Comparison of ENCODE assay signal across 9 mouse cellular contexts in the genomic region with DNA sequence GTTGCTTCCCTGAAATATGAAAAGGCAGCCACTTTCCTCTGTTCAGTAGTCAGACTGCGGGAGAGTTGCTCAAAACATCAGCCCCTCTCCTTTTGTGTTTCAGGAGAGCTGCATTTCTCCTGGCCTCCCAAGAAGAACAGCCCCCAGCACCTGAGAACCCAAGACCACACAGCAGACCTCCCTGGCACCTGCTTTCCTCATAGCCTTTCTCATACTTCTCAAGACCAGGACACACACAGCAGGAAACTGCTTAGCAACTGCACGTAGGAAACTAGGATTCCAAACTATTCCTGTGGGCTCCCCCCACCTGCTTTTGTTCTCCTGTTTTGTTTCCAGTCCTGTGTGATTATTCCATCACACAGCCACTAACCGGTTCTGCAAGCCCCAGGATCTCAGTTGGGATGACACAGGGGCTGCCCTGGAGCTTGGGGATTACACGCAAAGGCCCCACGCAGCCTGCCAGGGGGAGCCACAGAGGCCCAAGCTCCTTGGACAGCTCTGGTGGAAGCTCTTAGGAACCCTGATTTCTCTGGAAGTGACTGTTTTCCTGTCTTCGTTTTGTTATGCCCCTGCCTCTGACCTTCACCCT.
A peak's percentile ranks its signal among the peaks of the same experiment; 100 is the strongest.
DNase-seq lines count a peak whose midpoint lies in the region; ATAC-seq lines count a peak whose summit lies in the region.
"Had no signal": no experiment of that assay in that cellular context is flagged by ENCODE, and none has a peak within 500 bp of the region (broad histone marks: within the 10 kb centered on the region; RNA-seq: fewer than 3 reads in every experiment).

No protein-coding gene starts in this region.

- no peaks in the 10 kb centered on the region for H3K9me3 ChIP-seq in hindbrain, embryonic 16.5 days (ENCODE audit: control insufficient read depth, low read length)
- H3K9me3 ChIP-seq in hindbrain, embryonic 10.5 days: no peaks in the 10 kb centered on the region
- H3K9me3 ChIP-seq in embryonic facial prominence, embryonic 13.5 days: no peaks in the 10 kb centered on the region
- no peaks in the 10 kb centered on the region for H3K9me3 ChIP-seq in stomach, embryonic 16.5 days (replicated peaks; ENCODE audit: control insufficient read depth, low read length)

- H3K4me1 ChIP-seq in hindbrain, embryonic 16.5 days (ENCODE audit: control insufficient read depth, insufficient read depth, low read depth, low read length): peaks cover 2% of the 10 kb centered on the region; the same call in 1 of the 2 replicates
- H3K4me1 ChIP-seq in hindbrain, embryonic 10.5 days (replicated peaks): peaks cover 10% of the 10 kb centered on the region
- H3K4me1 ChIP-seq in embryonic facial prominence, embryonic 13.5 days: peaks cover 32% of the 10 kb centered on the region
- peaks cover 13% of the 10 kb centered on the region; the same call in 1 of the 2 replicates for H3K4me1 ChIP-seq in stomach, embryonic 16.5 days (ENCODE audit: control insufficient read depth, insufficient read depth, low read length)

- no peak overlapping the region for H3K9ac ChIP-seq in hindbrain, embryonic 16.5 days (ENCODE audit: low read depth, low read length)
- H3K9ac ChIP-seq in embryonic facial prominence, embryonic 13.5 days: 0 out of 2 replicates have a peak overlapping the region, but pooled peaks have one; percentile 21
- H3K9ac ChIP-seq in stomach, embryonic 16.5 days (ENCODE audit: low read length): peak overlapping the region; percentile 37; the same call in 1 of the 2 replicates

- H3K27me3 ChIP-seq in hindbrain, embryonic 16.5 days (replicated peaks; ENCODE audit: control insufficient read depth, insufficient read depth, low read length): no peaks in the 10 kb centered on the region
- no peaks in the 10 kb centered on the region for H3K27me3 ChIP-seq in hindbrain, embryonic 10.5 days (ENCODE audit: insufficient read depth, poor library complexity, severe bottlenecking)
- no peaks in the 10 kb centered on the region for H3K27me3 ChIP-seq in embryonic facial prominence, embryonic 13.5 days
- no peaks in the 10 kb centered on the region for H3K27me3 ChIP-seq in stomach, embryonic 16.5 days (ENCODE audit: control insufficient read depth, insufficient read depth, low read length)

- 0 out of 2 replicates have a peak, but pooled peaks have one; percentile 40 for ATAC-seq in hindbrain, embryonic 16.5 days
- 0 out of 2 replicates have a peak, but pooled peaks have one; percentile 67 for ATAC-seq in embryonic facial prominence, embryonic 13.5 days (ENCODE audit: insufficient number of reproducible peaks, insufficient read depth, low FRiP score, low TSS enrichment, low read depth)
- ATAC-seq in stomach, embryonic 16.5 days (ENCODE audit: insufficient read depth, low FRiP score): peak; percentile 84; the same call in 1 of the 2 replicates
- ATAC-seq in cerebellum, adult (ENCODE audit: insufficient number of reproducible peaks, low FRiP score, low TSS enrichment): no peak

- DNase-seq in hindbrain, embryonic 10.5 days (ENCODE audit: low spot score): no peak
- peak; percentile 14 for DNase-seq in ovary, postnatal 36 days (ENCODE audit: low spot score)
- DNase-seq in ovary, adult 18-20 months (ENCODE audit: low spot score): no peak
- DNase-seq in T-cell, adult 2 months (ENCODE audit: low spot score): no peak

- H3K36me3 ChIP-seq in hindbrain, embryonic 16.5 days (ENCODE audit: control insufficient read depth, insufficient read depth, low read length): no peaks in the 10 kb centered on the region
- H3K36me3 ChIP-seq in hindbrain, embryonic 10.5 days: no peaks in the 10 kb centered on the region
- no peaks in the 10 kb centered on the region for H3K36me3 ChIP-seq in embryonic facial prominence, embryonic 13.5 days
- no peaks in the 10 kb centered on the region for H3K36me3 ChIP-seq in stomach, embryonic 16.5 days (ENCODE audit: control insufficient read depth, insufficient read depth, low read length)
- H3K36me3 ChIP-seq: G1E had no signal

- no peak overlapping the region for H3K4me2 ChIP-seq in hindbrain, embryonic 16.5 days (ENCODE audit: low read length)
- no peak overlapping the region for H3K4me2 ChIP-seq in embryonic facial prominence, embryonic 13.5 days
- no peak overlapping the region for H3K4me2 ChIP-seq in stomach, embryonic 16.5 days (ENCODE audit: low read depth, low read length)

- no peak overlapping the region for H3K4me3 ChIP-seq in hindbrain, embryonic 16.5 days (ENCODE audit: low read length)
- H3K4me3 ChIP-seq in hindbrain, embryonic 10.5 days: no peak overlapping the region
- H3K4me3 ChIP-seq in embryonic facial prominence, embryonic 13.5 days: no peak overlapping the region
- no peak overlapping the region for H3K4me3 ChIP-seq in stomach, embryonic 16.5 days (replicated peaks; ENCODE audit: low read length)

- WGBS in hindbrain, embryonic 16.5 days: 31% methylated on average over 6 of the region's 6 CpGs
- WGBS in hindbrain, embryonic 10.5 days: 26% methylated on average over 6 of the region's 6 CpGs
- 24% methylated on average over 6 of the region's 6 CpGs for WGBS in embryonic facial prominence, embryonic 13.5 days
- WGBS in stomach, embryonic 16.5 days: 36% methylated on average over 6 of the region's 6 CpGs

- H3K27ac ChIP-seq in hindbrain, embryonic 16.5 days (ENCODE audit: low read depth, low read length): no peak overlapping the region
- no peak overlapping the region for H3K27ac ChIP-seq in hindbrain, embryonic 10.5 days
- peak overlapping the region; percentile 66 for H3K27ac ChIP-seq in embryonic facial prominence, embryonic 13.5 days
- H3K27ac ChIP-seq in stomach, embryonic 16.5 days (ENCODE audit: low read length): peak overlapping the region; percentile 71

Comparison
In these comparisons a context has a peak if more than half of its experiments do, and no peak if none do; other contexts are left out.
1. H3K27ac ChIP-seq: peak in embryonic facial prominence, embryonic 13.5 days (single experiment) and stomach, embryonic 16.5 days (single experiment); none in hindbrain, embryonic 16.5 days (single experiment) and hindbrain, embryonic 10.5 days (single experiment).